Mouse (Mus musculus) CH12.LX (cell line): ENCODE measurements at regions not wholly inside any gene's neighbourhood (a gene's known extent, or its start where the extent isn't known, plus 50 kb on each side); places are given as distances from the start of the nearest gene placed in this dataset.

Experiments
- DNase-seq: peaks from one replicate; pipeline ENCODE4 v3.0.0-alpha.2; 2013; ENCODE audit errors: extremely low read depth
- H3K27ac ChIP-seq: 2 replicates; pipeline ENCODE4 v1.5.1; 2012; ENCODE audit warnings: low read depth, mild to moderate bottlenecking, control low read depth, moderate library complexity; ENCODE audit not compliant: insufficient read depth
- H3K27me3 ChIP-seq: replicated peaks from 2 replicates; pipeline ENCODE3; 2012; ENCODE audit warnings: inconsistent platforms
- H3K36me3 ChIP-seq, 2 experiments: replicated peaks in 1 of 2; 2 replicates each; pipeline versions ENCODE3 to v1.6.1; 2012; ENCODE audit warnings: inconsistent platforms in 1 of 2, low read length in 1 of 2, mild to moderate bottlenecking in 1 of 2, mixed read lengths in 1 of 2, moderate library complexity in 1 of 2; ENCODE audit not compliant: control insufficient read depth in 1 of 2, insufficient read depth in 1 of 2
- H3K4me1 ChIP-seq, 2 experiments: 2 replicates each; pipeline ENCODE4 v1.6.1; 2012; ENCODE audit warnings: inconsistent platforms in 1 of 2, moderate library complexity in 1 of 2; ENCODE audit not compliant: insufficient read depth in 2 of 2, control insufficient read depth in 1 of 2
- H3K4me2 ChIP-seq: 2 replicates; pipeline ENCODE4 v1.6.1; 2012; ENCODE audit warnings: low read depth, mild to moderate bottlenecking, control low read depth; ENCODE audit not compliant: poor library complexity, insufficient read depth, severe bottlenecking
- H3K4me3 ChIP-seq, 3 experiments: fragments of 150-350 bp in 1 of 3; sonication (generic) in 1 of 3; replicated peaks in 1 of 3; 2 replicates each; pipeline versions ENCODE3 to v1.5.1; 2011 to 2012; ENCODE audit warnings: low read depth in 2 of 3, low read length in 2 of 3, mild to moderate bottlenecking in 2 of 3, moderate library complexity in 2 of 3, control low read depth in 1 of 3, improper control_type of control experiment in 1 of 3, inconsistent platforms in 1 of 3, mixed read lengths in 1 of 3; ENCODE audit not compliant: poor library complexity in 1 of 3
- H3K79me2 ChIP-seq: replicated peaks from 2 replicates; pipeline ENCODE4 v1.6.1; 2012; ENCODE audit warnings: mild to moderate bottlenecking, moderate library complexity; ENCODE audit not compliant: control insufficient read depth, poor library complexity, insufficient read depth, severe bottlenecking; ENCODE audit errors: extremely low read depth
- H3K9ac ChIP-seq: 2 replicates; pipeline ENCODE4 v1.6.1; 2012; ENCODE audit warnings: low read depth, mild to moderate bottlenecking, control low read depth, moderate library complexity; ENCODE audit not compliant: insufficient read depth
- H3K9me3 ChIP-seq: replicated peaks from 2 replicates; pipeline ENCODE3; 2012; ENCODE audit warnings: low read length, inconsistent platforms, mixed read lengths
- BHLHE40 ChIP-seq: IDR thresholded peaks from 2 replicates; pipeline ENCODE4 v1.6.1; 2011; ENCODE audit warnings: mild to moderate bottlenecking, low read depth, low read length, improper control_type of control experiment
- CHD1 ChIP-seq: IDR thresholded peaks from 2 replicates; pipeline ENCODE4 v1.6.1; 2012; ENCODE audit warnings: low read depth, low read length, improper control_type of control experiment, inconsistent platforms
- CTCF ChIP-seq, 2 experiments: IDR thresholded peaks in 1 of 2; conservative IDR thresholded peaks in 1 of 2; 2 replicates each; pipeline ENCODE4 v1.5.1; 2011 to 2012; ENCODE audit warnings: low read depth in 2 of 2, low read length in 2 of 2, improper control_type of control experiment in 1 of 2, inconsistent platforms in 1 of 2, mild to moderate bottlenecking in 1 of 2, moderate library complexity in 1 of 2
- ELF1 ChIP-seq: IDR thresholded peaks from 2 replicates; pipeline ENCODE4 v1.6.1; 2014; ENCODE audit warnings: low read depth, mild to moderate bottlenecking, inconsistent platforms, low read length, improper control_type of control experiment
- EP300 ChIP-seq: IDR thresholded peaks from 2 replicates; pipeline ENCODE4 v1.6.1; 2011; ENCODE audit warnings: low read length, improper control_type of control experiment
- ETS1 ChIP-seq: conservative IDR thresholded peaks from 2 replicates; pipeline ENCODE4 v1.6.1; 2012; ENCODE audit warnings: low read depth, mild to moderate bottlenecking, inconsistent platforms, low read length, improper control_type of control experiment, moderate library complexity
- IRF4 ChIP-seq: IDR thresholded peaks from 2 replicates; pipeline ENCODE4 v1.6.1; 2014; ENCODE audit warnings: low read depth, mild to moderate bottlenecking, inconsistent platforms, low read length, improper control_type of control experiment
- JUN ChIP-seq: IDR thresholded peaks from 2 replicates; pipeline ENCODE4 v1.6.1; 2011; ENCODE audit warnings: low read depth, mild to moderate bottlenecking, low read length, improper control_type of control experiment, moderate library complexity; ENCODE audit not compliant: insufficient read depth
- JUND ChIP-seq: conservative IDR thresholded peaks from 2 replicates; pipeline ENCODE4 v1.6.1; 2011; ENCODE audit warnings: low read depth, low read length, improper control_type of control experiment
- MAFK ChIP-seq: IDR thresholded peaks from 2 replicates; pipeline ENCODE4 v1.6.1; 2011; ENCODE audit warnings: low read length, improper control_type of control experiment; ENCODE audit not compliant: insufficient replicate concordance
- MYC ChIP-seq: IDR thresholded peaks from 2 replicates; pipeline ENCODE4 v1.6.1; 2011; ENCODE audit warnings: low read depth, mild to moderate bottlenecking, improper control_type of control experiment, low read length
- NELFE ChIP-seq: IDR thresholded peaks from 2 replicates; pipeline ENCODE4 v1.6.1; 2011; ENCODE audit warnings: low read depth, low read length, improper control_type of control experiment
- PAX5 ChIP-seq: IDR thresholded peaks from 2 replicates; pipeline ENCODE4 v1.6.1; 2012; ENCODE audit warnings: low read length, inconsistent platforms, mixed read lengths
- RAD21 ChIP-seq: IDR thresholded peaks from 2 replicates; pipeline ENCODE4 v1.6.1; 2011; ENCODE audit warnings: low read depth, mild to moderate bottlenecking, low read length, improper control_type of control experiment, moderate library complexity
- SIN3A ChIP-seq: IDR thresholded peaks from 2 replicates; pipeline ENCODE4 v1.6.1; 2012; ENCODE audit warnings: low read length, improper control_type of control experiment, inconsistent platforms
- TCF12 ChIP-seq: IDR thresholded peaks from 2 replicates; pipeline ENCODE4 v1.6.1; 2014; ENCODE audit warnings: low read depth, mild to moderate bottlenecking, inconsistent platforms, low read length, improper control_type of control experiment
- USF1 ChIP-seq: IDR thresholded peaks from 2 replicates; pipeline ENCODE4 v1.6.1; 2014; ENCODE audit warnings: low read depth, mild to moderate bottlenecking, inconsistent platforms, low read length, improper control_type of control experiment
- ZKSCAN1 ChIP-seq: IDR thresholded peaks from 2 replicates; pipeline ENCODE4 v1.6.1; 2012; ENCODE audit warnings: low read depth, inconsistent platforms, low read length, improper control_type of control experiment, borderline replicate concordance
- ZMIZ1 ChIP-seq: IDR thresholded peaks from 2 replicates; pipeline ENCODE4 v1.6.1; 2012; ENCODE audit warnings: low read depth, mild to moderate bottlenecking, inconsistent platforms, low read length, improper control_type of control experiment
- dilution Hi-C: fragments of 300-500 bp; cut with MboI; formaldehyde crosslinking; loops from 2 replicates; pipeline ENCODE4 v1.14.3; 2020; ENCODE audit warnings: low sequenced_read_pairs; ENCODE audit not compliant: extremely low pct_unique_long_range_greater_than_20kb, extremely low pct_ligation_motif_present
- in situ Hi-C: fragments of 300-500 bp; cut with MboI; formaldehyde crosslinking; loops from 3 replicates; pipeline ENCODE4 v1.14.3; 2019; ENCODE audit warnings: low sequenced_read_pairs, low pct_ligation_motif_present, low pct_unique_long_range_greater_than_20kb, mixed read lengths

DNA sequence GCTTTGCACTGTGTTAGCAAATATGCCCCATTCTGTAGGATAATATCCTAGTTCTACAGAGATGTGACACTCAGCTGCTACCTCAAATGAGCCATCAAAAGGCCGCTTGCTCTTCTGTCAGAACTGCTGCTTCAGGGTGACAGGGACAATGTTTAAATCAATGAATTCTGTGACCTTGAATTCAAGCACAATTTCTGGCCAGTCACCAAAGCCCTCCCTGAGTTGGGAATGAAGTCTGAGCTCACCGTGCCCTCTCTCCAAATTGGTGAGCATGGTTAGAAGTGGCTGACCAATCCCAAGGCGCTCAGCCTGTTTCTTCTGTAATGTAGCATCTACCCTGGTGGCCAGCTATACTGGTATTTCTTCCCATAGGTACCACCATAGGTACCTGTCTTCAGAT, 113.8 kb upstream of the Aldh1b1 start:
- Histone ChIP-seq H3K9me3 (no peaks in the 10 kb centered on the region), H3K4me3 (no peak overlapping the region), H3K27ac (no peak overlapping the region), H3K36me3 (no peaks in the 10 kb centered on the region), H3K9ac (no peak overlapping the region), H3K4me1 (peaks cover 0 to 6% of the 10 kb centered on the region in 2 experiments; a peak in 1 of 4 replicates), H3K27me3 (no peaks in the 10 kb centered on the region), H3K79me2 (no peaks in the 10 kb centered on the region), H3K4me2 (no peak overlapping the region)
- TF ChIP-seq TCF12 (no peak), SIN3A (no peak), ELF1 (no peak), CHD1 (no peak), JUND (no peak), EP300 (no peak), IRF4 (no peak), ZMIZ1 (no peak), MAFK (no peak), ZKSCAN1 (no peak), CTCF (conservative IDR thresholded peaks at IDR 0.05 in 1 of 2, IDR thresholded peaks at IDR 0.05 in 1 of 2; ENCODE audit: low read depth in 2 of 2, low read length in 2 of 2) (no peak), NELFE (no peak), BHLHE40 (no peak), ETS1 (no peak)
- in situ Hi-C loops = no loop called here
- dilution Hi-C loops = no loop called here
- DNase-seq = no peak

DNA sequence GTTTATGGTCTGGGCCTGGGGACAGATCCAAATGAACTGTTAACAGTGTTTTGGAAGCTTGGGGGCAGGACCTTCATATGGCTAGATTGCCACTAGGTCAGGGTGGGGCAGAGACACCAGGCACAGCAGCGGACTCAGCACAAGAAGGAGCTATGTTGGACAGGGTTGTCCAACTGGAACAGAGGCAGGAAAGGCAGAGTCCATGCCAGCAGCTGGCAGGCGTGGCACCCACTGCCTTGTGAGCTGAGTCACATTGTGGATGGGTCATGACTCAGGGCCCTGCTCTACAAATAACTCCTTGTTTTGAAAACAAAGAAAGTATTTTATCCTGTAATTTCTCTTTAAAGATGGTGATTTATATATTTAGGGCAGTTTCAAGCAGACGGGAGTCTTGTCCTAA, 115.6 kb upstream of the Aldh1b1 start:
- H3K9me3 ChIP-seq = no peaks in the 10 kb centered on the region
- no peak for DNase-seq
- H3K27me3 ChIP-seq = no peaks in the 10 kb centered on the region
- no peak overlapping the region for H3K4me2 ChIP-seq
- no peak overlapping the region for H3K9ac ChIP-seq
- H3K79me2 ChIP-seq = no peaks in the 10 kb centered on the region
- H3K4me3 ChIP-seq = no peak overlapping the region
- H3K27ac ChIP-seq = no peak overlapping the region
- H3K4me1 ChIP-seq = peaks cover 0 to 3% of the 10 kb centered on the region in 2 experiments; a peak in 1 of 4 replicates
- in situ Hi-C loops (no loop called here), dilution Hi-C loops (no loop called here)
- H3K36me3 ChIP-seq = no peaks in the 10 kb centered on the region
- TF ChIP-seq JUND (no peak), PAX5 (no peak), MYC (no peak), JUN (no peak), USF1 (no peak), RAD21 (no peak)
